Mouse (Mus musculus) left cerebral cortex, adult 11 months (tissue): ENCODE measurements at regions not wholly inside any gene's neighbourhood (a gene's known extent, or its start where the extent isn't known, plus 50 kb on each side); places are given as distances from the start of the nearest gene placed in this dataset.

Source experiments
- DNase-seq: peaks from one replicate; pipeline ENCODE4 v3.0.0; 2022; ENCODE audit warnings: low spot score

GRCm38 (mm10) chr7:123642596-123642995 lies 142.3 kb upstream of the Zkscan2 start:
- no peak for DNase-seq

DNA sequence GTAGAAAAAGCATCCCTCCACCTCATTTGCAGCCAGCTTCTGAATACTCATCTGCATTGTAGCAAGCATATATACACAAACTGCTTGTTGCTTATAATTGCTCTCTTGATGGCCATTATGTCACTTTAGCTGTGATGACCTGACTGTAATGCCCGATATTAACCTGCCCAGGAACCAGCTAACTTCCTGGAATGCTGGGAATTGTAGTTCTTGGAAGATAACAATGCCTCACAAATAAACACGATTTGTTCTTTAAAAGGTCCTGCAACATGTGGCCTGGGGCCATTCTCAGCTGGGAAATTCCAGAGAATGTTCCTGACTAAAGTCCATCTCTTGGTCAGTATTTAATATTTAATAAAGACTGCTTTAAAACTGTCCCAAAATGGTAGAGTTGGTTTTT lies 143.2 kb upstream of the Zkscan2 start:
- no peak for DNase-seq

- DNase-seq = no peak
Measured at GRCm38 (mm10) chr7:123645521-123645920, 145.3 kb upstream of the Zkscan2 start.

- no peak for DNase-seq
Measured at GRCm38 (mm10) chr7:123665459-123665858, 165.2 kb upstream of the Zkscan2 start.

GRCm38 (mm10) chr7:123684762-123685161 lies 184.5 kb upstream of the Zkscan2 start:
- DNase-seq = no peak

GRCm38 (mm10) chr7:123686547-123686946 lies 186.3 kb upstream of the Zkscan2 start:
- no peak for DNase-seq

DNA sequence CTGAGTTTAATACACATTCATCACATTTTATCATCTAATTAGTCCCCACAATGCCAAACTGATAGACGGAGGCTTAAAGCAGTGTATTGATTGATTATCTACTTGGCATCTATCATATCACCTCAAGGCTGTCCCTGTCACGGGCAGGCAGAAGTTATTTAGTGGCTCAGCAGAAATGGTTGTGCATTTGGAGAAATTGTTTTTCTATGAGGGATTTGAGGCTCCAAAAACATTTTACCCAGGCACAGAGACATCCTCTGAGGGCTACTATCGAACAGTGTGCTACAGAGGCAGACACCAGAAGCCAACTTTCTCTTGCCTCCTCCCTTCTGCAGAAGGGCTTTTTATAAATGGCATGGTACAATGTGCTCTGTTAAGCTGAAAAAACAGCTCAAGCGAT lies 230.8 kb upstream of the Zkscan2 start:
- DNase-seq = no peak

DNA sequence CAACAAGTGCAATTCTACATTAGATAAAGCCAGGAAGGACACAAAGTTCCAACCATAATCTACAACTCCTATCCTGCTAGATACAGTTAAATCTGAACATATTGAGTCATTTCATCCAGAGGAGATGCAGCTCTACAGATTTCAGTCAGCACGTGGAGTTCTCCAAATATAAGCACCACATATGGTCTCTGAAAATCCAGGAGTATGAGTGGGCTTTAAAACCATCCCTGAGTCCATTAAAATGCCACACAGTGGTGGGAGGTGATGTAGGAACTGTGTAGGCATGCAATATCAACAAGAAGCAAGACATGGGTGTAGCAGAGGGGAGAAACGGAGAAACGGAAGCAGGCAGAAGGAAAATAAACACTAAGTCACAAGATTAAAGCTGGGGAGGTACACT lies 232.8 kb upstream of the Zkscan2 start:
- DNase-seq = no peak

- DNase-seq = no peak
Measured at GRCm38 (mm10) chr7:123747986-123748385, 234.7 kb upstream of the Hs3st4 start.

- DNase-seq = no peak
Measured at GRCm38 (mm10) chr7:123753252-123753651, 229.4 kb upstream of the Hs3st4 start.

DNA sequence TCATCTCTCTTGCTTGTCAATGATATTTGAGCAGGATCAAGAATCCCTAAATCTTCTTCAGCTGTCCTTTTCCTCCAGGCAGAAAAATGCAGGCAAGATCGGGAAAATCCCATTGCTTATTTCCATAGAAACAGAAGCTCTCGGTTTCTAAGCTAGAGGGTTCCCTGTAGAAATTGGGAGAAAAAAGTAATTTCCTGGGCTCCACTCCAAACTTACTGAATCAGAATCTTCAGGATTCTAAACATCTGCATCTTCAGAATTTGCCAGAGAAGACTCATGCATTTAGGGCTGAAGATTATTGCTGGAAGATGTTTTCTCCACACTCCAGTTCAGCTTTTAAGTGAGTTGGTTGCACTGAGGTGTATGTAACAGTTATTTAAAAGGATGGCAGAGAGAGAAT lies 187.6 kb upstream of the Hs3st4 start:
- DNase-seq = no peak

DNA sequence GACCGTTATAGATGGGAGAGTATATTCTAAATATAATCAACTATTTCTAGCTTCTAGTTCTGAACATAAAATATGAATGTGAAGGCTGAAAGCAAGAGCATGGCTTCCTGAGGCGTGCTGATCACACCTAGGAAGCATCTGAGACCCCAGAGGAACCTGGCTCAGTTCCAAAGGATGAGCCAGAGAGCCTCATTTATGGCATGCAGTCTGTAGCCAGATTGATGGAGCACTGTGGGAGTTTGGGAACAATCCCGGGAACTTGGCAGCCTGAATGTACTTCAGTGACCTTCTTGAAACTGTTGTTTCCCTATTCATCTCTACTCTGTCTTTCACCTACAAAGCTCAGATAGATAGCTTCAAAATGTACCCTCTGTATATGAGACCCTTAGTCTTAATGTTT lies 186.6 kb upstream of the Hs3st4 start:
- DNase-seq = no peak

GRCm38 (mm10) chr7:123805650-123806049 lies 177.0 kb upstream of the Hs3st4 start:
- peak; percentile 15 for DNase-seq

- peak; percentile 9 for DNase-seq
Measured at GRCm38 (mm10) chr7:123823976-123824375, 158.7 kb upstream of the Hs3st4 start.

DNA sequence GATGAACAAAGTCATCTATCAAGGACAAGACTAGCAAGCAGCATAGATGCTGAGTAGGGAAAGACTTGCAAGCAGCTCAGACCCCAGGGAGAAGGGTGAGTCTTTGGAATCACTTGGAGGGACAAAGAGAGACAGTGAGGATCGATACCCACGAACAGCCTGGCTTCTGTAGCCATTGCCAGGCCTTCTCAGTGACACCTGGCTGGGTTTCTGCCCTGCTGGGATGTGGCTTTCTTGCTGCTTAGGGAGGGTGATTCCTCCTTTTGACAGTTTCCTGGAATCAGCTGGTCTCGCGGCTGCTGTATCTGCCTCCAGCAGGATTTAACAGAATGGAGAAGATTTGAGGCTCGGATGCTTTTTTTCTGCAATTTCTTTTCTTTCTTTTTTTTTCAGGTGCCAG lies 156.3 kb upstream of the Hs3st4 start:
- no peak for DNase-seq

DNA sequence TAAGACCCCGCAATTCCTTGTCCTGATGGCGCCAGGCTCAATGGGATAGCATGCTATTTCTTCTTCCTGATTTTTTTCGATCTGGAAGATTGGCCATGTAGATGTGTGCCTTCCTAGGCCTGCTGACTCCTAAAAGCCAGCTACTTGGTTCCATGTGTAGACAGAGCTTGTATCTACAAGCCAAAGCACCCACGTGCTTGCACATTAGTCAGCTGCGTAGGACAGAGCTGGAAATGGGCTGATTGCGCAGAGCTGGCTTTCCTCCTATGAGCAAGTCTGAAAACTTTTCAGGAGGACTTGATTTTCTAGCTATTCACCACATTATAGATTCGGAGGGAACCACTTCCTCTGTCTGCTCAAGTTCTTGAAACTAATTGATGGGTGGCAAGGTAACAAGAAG lies 140.1 kb upstream of the Hs3st4 start:
- no peak for DNase-seq

DNA sequence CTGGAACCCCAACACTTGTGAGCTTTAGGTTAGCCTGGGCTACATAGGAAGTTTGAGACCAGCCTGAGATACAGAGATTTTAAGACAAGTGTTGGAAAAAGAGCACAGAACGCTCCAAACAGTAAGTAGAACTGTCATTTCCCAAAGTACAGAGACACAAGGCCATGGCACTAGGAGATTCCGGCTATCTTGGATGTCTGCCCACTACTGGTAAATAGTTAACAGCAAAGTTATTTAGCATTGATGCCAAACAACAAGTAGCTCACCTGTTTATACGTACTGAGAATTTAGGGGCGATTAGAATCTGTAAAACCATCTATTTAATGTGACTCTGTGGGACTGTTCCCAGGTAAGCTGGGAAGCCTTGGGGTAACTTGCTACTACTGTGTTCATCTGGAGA lies 135.6 kb upstream of the Hs3st4 start:
- no peak for DNase-seq

GRCm38 (mm10) chr7:123848644-123849043 lies 134.0 kb upstream of the Hs3st4 start:
- no peak for DNase-seq

- no peak for DNase-seq
Measured at GRCm38 (mm10) chr7:123849220-123849619, 133.4 kb upstream of the Hs3st4 start.

GRCm38 (mm10) chr7:123850272-123851197 lies 132.1 kb upstream of the Hs3st4 start:
- peak; percentile 4 for DNase-seq

DNA sequence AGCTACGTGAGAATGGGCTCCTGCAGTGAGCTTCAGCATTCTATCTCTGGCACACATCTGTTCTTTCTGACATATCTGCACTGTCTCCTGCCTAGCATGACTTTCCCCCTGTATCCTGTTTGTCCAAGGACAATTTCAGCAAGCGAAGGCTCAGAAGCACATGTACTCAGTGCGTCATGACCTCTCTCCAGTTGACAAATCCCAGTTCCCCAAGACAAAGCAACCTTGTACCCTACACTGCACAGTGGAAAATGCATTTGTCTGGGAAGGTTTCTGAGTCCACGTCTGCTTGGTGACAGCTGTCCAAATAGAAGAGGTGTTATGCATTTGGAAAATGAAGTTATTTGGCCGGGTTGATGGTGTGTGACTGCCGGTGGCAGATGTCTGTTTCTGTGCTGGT lies 125.1 kb upstream of the Hs3st4 start:
- DNase-seq = no peak

DNA sequence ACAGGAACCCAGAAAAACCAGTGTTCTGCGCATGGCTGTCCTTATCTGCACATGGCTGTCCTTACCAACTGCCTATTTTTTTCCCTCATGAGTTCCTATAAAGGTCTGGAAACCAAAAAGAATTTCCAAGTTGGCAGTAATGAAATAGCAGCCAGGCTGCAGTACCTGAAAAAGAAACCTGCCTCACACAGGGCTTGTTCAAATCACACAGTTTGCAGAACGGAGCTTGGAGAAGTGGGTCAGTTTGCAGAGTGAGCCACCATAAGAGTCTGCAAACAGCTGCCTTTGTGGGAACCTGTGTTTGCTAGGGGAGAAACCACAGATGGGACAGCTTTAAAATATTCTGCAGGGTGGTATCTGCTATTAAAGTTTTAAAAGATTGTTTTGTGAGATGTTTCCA lies 121.0 kb upstream of the Hs3st4 start:
- peak; percentile 2 for DNase-seq

DNA sequence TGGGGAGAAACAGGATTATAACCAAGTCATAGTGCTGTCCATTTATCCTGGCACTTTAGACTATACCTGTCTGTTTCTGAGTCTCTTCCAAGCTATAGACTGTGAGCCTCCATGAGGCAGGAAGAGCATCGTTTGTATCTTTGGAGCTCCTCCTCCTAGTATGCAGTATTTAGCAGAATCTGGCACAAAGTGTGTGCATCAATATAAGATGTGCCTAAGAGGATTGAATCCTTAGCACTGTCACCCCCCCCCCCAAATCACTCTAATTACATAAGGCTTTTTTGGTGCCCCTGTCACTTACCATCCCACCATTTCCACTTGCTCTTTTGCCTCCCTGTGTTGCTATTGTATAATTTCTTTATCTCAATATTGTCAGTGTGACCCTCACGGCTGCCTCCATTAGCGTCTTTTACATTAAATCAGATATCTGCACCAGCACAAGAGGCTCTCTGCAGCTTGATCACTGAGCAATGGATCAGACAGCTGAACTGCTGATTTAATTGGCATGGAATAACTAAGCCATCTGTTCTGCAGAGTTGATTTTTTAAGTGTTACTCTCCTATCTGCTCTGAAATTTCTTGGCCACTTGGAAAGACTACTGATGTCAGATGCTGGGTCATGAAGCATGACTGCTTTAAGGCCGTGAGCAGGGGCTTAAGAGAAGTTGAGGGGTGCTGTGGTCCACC lies 85.8 kb upstream of the Hs3st4 start:
- no peak for DNase-seq
